Mouse (Mus musculus) inflammation-experienced regulatory T-cells (primary cell): ENCODE measurements around the gene Pmepa1. TPM values are rescaled to one million over a fixed set of nuclear protein-coding genes. Genes with fewer than 3 reads are reported as not detected.

Experiments used
- polyA plus RNA-seq, 2 experiments: library from polyadenylated mRNA; unstranded; fragments of 100-300 nt; shearing (Covaris generic); gene quantifications; one replicate each; pipeline ENCODE4 v1.2.1; 2017

The Pmepa1 gene
- polyA plus RNA-seq: 10 to 100 TPM; 22.6 to 67.5 TPM

GRCm38 (mm10) chr2:173276409-173276808 lies at the start of gene Pmepa1:
Pmepa1 (minus strand) TSS chr2:173276533.

DNA sequence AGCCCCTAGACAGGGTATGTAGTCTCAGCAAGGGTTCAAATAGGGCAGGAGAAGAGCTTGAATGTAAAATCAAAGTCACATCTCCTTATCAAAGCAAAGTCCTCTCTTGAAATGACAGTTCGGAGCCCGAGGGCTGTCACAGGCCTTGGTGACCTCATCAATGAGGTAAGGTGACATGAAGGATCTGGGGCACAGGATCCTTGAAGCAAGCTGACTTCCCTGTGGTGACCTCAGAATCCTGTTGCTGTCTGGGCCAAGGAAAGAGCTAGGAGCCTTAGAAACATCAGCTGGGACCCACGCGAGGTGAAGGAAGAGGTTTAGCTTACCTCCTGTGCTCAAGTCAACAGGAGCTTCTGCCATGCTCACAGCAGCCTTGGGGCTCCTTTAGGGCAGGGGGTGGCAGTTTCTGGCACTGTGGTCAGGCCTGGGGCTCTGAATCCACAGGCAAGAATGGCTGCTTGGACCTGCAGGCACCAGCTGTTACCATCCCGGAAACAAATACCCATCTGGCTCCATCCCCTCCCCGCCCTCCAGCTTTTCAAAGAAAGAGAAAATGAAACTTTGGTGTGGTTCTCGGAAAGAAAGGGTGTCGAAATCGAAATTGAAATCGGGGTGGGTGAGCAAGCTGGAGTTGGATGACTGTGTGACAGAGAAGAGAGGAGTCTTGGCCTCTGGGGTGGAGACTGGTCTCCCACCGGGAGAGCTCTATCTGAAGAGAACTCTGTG lies 57.8 kb downstream of the Pmepa1 start, which contains the start of gene Zbp1:
Gene Zbp1, minus strand, starts transcription at position 508 of the 726 bp plus-strand sequence.

Other genes starting within 250 kb of the Pmepa1 start
- under 1 TPM; 0.14 to 0.17 TPM for gene Ctcfl, start 157.0 kb downstream of the Pmepa1 start, polyA plus RNA-seq
- gene Pck1, start 123.5 kb downstream of the Pmepa1 start, polyA plus RNA-seq: 1 to 10 TPM in 1 of 2 experiments, under 1 TPM in 1; 0.24 to 1.5 TPM
- 100 to 1,000 TPM; 123 to 142 TPM for gene Zbp1, start 57.6 kb downstream of the Pmepa1 start, polyA plus RNA-seq
- gene 1700021F07Rik, start 246.1 kb upstream of the Pmepa1 start, polyA plus RNA-seq: not detected